Mouse (Mus musculus) small intestine, adult 2 months (tissue): ENCODE data around the gene Cltc.

Source experiments
- CTCF ChIP-seq: fragments of 200-500 bp; IDR thresholded peaks from 2 replicates; pipeline ENCODE4 v1.5.1; 2012; ENCODE audit warnings: low read depth, mild to moderate bottlenecking, control low read depth, inconsistent platforms, low read length, moderate library complexity, mixed read lengths; ENCODE audit not compliant: insufficient replicate concordance, insufficient read length; ENCODE audit errors: extremely low read depth
- POLR2A ChIP-seq: fragments of 200-500 bp; IDR thresholded peaks from 2 replicates; pipeline ENCODE4 v1.6.1; 2012; ENCODE audit warnings: low read depth, mild to moderate bottlenecking, control low read depth, inconsistent platforms, low read length, moderate library complexity

GRCm38 (mm10) chr11:86691956-86692355 is 65.4 kb downstream of the Cltc start:
- TF ChIP-seq CTCF: no peak
- TF ChIP-seq POLR2A: no peak
